ENCODE assay signal across 20 mouse cellular contexts in the genomic region with DNA sequence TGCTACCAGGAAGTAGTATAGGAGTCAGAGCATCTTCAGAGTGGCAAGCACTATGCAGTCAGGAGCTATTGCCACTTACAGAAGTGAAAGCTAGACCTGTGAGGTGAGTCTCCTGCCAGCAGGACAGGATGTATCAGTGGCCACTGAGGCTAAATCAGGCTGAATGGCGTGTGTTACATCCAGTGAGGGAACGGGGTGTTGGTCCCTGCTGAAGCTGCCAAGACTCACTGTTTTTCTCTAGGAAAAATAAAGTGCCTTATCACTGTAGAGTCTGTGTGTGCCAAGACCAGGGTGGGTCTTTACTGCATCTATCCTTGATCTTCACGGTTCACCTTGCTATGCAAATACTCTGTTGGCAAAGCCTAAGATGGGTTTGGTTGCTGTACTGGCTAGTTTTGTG. TPM values are rescaled to one million over a fixed set of nuclear protein-coding genes. Genes with fewer than 3 reads are reported as not detected.
"Had no signal": no experiment of that assay in that cellular context is flagged by ENCODE, and none has a peak within 500 bp of the region (broad histone marks: within the 10 kb centered on the region; RNA-seq: fewer than 3 reads in every experiment).

No protein-coding gene starts in this region.

- H3K4me2 ChIP-seq: liver, embryonic 15.5 days; lung, embryonic 15.5 days; midbrain, embryonic 11.5 days; midbrain, embryonic 13.5 days; midbrain, embryonic 15.5 days; neural tube, embryonic 12.5 days had no signal

- H3K9me3 ChIP-seq: liver, embryonic 15.5 days; lung, embryonic 15.5 days; megakaryocyte, embryonic 14.5 days; midbrain, embryonic 13.5 days; midbrain, embryonic 15.5 days; neural tube, embryonic 12.5 days had no signal

- H3K4me3 ChIP-seq: liver, embryonic 15.5 days; lung, embryonic 15.5 days; megakaryocyte, embryonic 14.5 days; midbrain, embryonic 13.5 days; midbrain, embryonic 15.5 days; neural tube, embryonic 12.5 days had no signal

- DNase-seq: liver, postnatal 0 days; lung, adult 2 months; lung, postnatal 14 days; lung, postnatal 36 days; right cerebral cortex, postnatal 14 days; thymus, adult 18-20 months; thymus, postnatal 14 days; thymus, postnatal 36 days had no signal

- H3K4me1 ChIP-seq: liver, embryonic 15.5 days; lung, embryonic 15.5 days; megakaryocyte, embryonic 14.5 days; midbrain, embryonic 13.5 days; midbrain, embryonic 15.5 days; neural tube, embryonic 12.5 days had no signal

- H3K27me3 ChIP-seq: liver, embryonic 15.5 days; lung, embryonic 15.5 days; midbrain, embryonic 13.5 days; midbrain, embryonic 15.5 days; neural tube, embryonic 12.5 days had no signal

- ATAC-seq: liver, postnatal 0 days; lung, postnatal 0 days; midbrain, embryonic 13.5 days; midbrain, embryonic 15.5 days had no signal

- H3K27ac ChIP-seq: liver, embryonic 15.5 days; lung, embryonic 15.5 days; macrophage; midbrain, embryonic 13.5 days; midbrain, embryonic 15.5 days; neural tube, embryonic 12.5 days had no signal

- H3K9ac ChIP-seq: liver, embryonic 15.5 days; liver, postnatal 0 days; lung, embryonic 15.5 days; midbrain, embryonic 13.5 days; midbrain, embryonic 15.5 days; neural tube, embryonic 12.5 days had no signal

- H3K36me3 ChIP-seq: liver, embryonic 15.5 days; lung, embryonic 15.5 days; midbrain, embryonic 13.5 days; midbrain, embryonic 15.5 days; neural tube, embryonic 12.5 days had no signal

RNA-seq across cellular contexts. Expression of gene Gng4, which starts 34.8 kb away (rescaled TPM):
- total RNA-seq: megakaryocyte progenitor cell, adult 5-6 weeks; monocyte, adult 5-6 weeks had no signal
- polyA plus RNA-seq: liver, postnatal 0 days; spleen, adult 2 months had no signal
